Mouse (Mus musculus) limb, embryonic 10.5 days (tissue): ENCODE results near the gene Snrpn. TPM values are rescaled to one million over a fixed set of nuclear protein-coding genes. Genes with fewer than 3 reads are reported as not detected.
"Not testable (repeated sequence)": the region's sequence is repeated elsewhere in the genome, so short reads cannot be mapped to it uniquely, and the experiment has no call there.

Experiments
- DNase-seq: peaks from one replicate; pipeline ENCODE4 v3.0.0-alpha.2; 2017; ENCODE audit warnings: low spot score
- H3K27ac ChIP-seq: fragments of 300-500 bp; sonication (generic); 2 replicates; pipeline ENCODE4 v1.5.1; 2016; ENCODE audit warnings: mild to moderate bottlenecking
- H3K27me3 ChIP-seq: fragments of 300-500 bp; sonication (generic); 2 replicates; pipeline ENCODE4 v1.6.1; 2016; ENCODE audit warnings: low read depth, mild to moderate bottlenecking; ENCODE audit not compliant: poor library complexity, severe bottlenecking
- H3K36me3 ChIP-seq: fragments of 300-500 bp; sonication (generic); 2 replicates; pipeline ENCODE4 v1.6.1; 2016; ENCODE audit warnings: mild to moderate bottlenecking, moderate library complexity
- H3K4me1 ChIP-seq: fragments of 300-500 bp; sonication (generic); 2 replicates; pipeline ENCODE4 v1.6.1; 2016
- H3K4me3 ChIP-seq: fragments of 300-500 bp; sonication (generic); 2 replicates; pipeline ENCODE4 v1.5.1; 2016; ENCODE audit warnings: mild to moderate bottlenecking, moderate library complexity
- H3K9me3 ChIP-seq: fragments of 300-500 bp; sonication (generic); replicated peaks from 2 replicates; pipeline ENCODE4 v1.6.1; 2016; ENCODE audit warnings: mild to moderate bottlenecking
- WGBS: fragments of 180-500 bp; shearing (Covaris S2); methylation state at CpG from one replicate; pipeline ENCODE4 v1.1.7; 2016; 5-methylcytosine and 5-hydroxymethylcytosine counted together
- polyA plus RNA-seq: library from polyadenylated mRNA; unstranded; fragments of >200 nt; fragmentation: Nextera tagmentation; extraction: Ambion mirVana; gene quantifications from 2 replicates; pipeline ENCODE4 v1.2.1, GENCODE M21; 2016

Gene Snrpn
- polyA plus RNA-seq: 77.2 and 82.2 TPM in 2 replicates

DNA sequence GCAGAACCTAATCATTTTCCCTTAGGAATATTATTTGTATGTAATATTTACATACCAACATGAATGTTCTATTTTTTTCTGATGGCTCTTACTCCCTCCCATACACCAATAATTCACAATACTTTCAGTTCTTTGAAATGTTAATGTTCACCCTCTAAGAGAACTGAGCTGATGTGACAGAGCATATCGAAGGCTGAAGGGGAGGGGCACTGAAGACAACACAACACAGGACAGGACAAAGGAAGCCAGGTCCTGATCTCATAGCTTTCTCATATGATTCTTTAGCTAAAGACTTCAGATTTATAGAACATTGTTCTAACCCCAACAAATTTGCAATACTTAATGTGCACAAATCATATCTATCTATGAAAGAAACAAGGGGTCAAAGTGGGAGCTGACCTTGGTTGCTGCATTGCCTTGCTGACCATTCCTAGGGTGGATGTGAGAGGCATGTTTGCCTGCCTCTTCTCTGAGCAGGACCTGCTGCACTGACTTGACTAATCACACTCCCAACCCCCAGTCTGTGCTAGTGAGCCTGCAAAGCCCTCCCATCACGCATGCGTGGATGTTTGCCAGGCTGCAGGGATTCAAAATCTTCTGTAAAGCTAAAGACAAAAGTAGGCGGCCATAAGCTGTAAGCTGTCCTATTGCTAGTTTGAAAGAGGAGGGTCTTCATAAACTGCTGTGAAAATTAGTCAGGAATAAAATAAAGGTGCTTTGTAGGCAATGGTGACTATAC lies at the start of gene Snrpn:
Gene Snrpn (minus strand): TSS at position 478 of the 739 bp plus-strand sequence.
- Histone ChIP-seq H3K36me3 (no peaks in the 10 kb centered on the region), H3K27ac (no peak within 1 kb of the TSS), H3K4me3 (no peak within 1 kb of the TSS), H3K27me3 (no peaks in the 10 kb centered on the region), H3K4me1 (no peaks in the 10 kb centered on the region), H3K9me3 (no peaks in the 10 kb centered on the region)
- DNase-seq: no peak
- WGBS: 65% methylated on average over 4 of the region's 4 CpGs

GRCm38 (mm10) chr7:60170250-60171185 lies 30.5 kb upstream of the Snrpn start:
- H3K27ac ChIP-seq: no peak overlapping the region
- H3K4me3 ChIP-seq: no peak overlapping the region
- DNase-seq: no peak
- H3K4me1 ChIP-seq: no peaks in the 10 kb centered on the region
- no peaks in the 10 kb centered on the region for H3K36me3 ChIP-seq
- H3K27me3 ChIP-seq: no peaks in the 10 kb centered on the region
- 75% methylated on average over 5 of the region's 5 CpGs for WGBS
- H3K9me3 ChIP-seq: peaks cover 3% of the 10 kb centered on the region; the same call in 1 of the 2 replicates

DNA sequence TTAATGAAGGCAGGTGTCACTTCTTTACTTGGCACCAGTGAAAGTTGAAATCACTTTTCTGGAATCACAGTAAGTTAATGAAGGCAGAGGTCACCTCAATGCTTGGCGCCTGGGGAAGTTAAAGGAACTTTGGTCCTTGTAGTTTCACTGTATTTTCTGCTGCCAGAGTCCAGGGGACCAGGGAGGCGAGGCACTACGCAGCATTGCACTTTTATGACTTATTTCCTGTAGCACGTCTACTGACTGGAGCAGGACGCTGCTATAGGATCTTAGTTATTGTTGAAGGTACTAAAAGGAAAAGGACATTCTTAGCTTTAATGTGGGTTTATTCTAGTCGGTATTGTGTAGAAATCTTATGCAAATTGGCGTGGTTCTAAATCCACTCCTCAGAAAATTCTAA lies 14.7 kb downstream of the Snrpn start:
- Histone ChIP-seq H3K36me3 (no peaks in the 10 kb centered on the region), H3K9me3 (no peaks in the 10 kb centered on the region), H3K4me3 (no peak overlapping the region), H3K4me1 (no peaks in the 10 kb centered on the region), H3K27me3 (no peaks in the 10 kb centered on the region), H3K27ac (no peak overlapping the region)
- WGBS: 72% methylated on average over 7 of the region's 7 CpGs
- DNase-seq: no peak

DNA sequence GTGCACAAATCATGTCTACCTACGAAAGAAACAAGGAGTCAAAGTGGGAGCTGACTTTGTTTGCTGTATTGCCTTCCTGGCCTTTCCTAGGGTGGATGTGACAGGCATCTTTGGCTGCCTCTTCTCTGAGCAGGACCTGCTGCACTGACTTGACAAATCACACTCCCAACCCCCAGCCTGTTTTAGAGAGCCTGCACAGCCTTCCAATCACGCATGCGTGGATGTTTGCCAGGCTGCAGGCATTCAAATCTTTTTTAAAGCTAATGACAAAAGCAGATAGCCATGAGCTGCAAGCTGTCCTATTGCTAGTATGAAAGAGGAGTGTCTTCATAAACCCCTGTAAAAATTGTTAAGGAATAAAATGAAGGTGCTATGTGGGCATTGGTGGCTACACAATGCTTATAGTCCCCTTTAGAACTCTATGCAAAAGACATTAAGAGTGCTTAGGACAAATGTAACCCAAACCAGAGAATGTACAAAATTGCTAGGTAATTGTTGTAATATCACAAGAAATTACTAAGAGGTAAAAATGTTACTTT lies 16.9 kb downstream of the Snrpn start:
- H3K27me3 ChIP-seq, DNase-seq, H3K4me1 ChIP-seq, H3K27ac ChIP-seq, H3K36me3 ChIP-seq, H3K9me3 ChIP-seq, H3K4me3 ChIP-seq: not testable (repeated sequence)
- 62% methylated on average over 3 of the region's 3 CpGs for WGBS

DNA sequence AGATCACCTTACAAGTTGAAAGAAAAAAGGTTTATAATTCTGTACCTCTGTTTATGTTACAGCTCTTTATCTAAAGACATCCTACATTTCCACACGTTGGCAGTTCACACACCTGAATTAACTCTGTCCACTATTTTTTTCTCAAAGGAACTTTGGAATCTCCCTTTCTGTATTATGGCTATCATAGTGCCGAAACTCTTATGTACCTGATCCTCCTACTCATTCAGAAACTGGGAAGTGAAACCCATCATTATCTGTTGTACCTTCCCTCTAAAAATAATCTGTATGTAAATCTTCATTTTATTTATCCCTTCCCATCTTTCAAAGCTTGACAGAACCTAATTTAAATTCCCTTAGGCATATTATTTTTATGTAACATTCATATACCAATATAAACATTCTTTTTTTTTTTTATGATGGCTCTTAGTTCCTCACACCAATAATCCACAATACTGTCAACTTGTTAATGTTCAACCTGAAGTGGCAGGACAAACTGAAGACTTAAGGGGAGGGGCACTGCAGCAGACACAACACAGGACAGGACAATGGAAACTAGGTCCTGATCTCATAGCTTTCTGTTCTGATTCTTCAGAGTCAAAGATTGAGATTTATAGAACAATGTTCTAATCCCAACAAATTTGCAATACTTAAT lies 17.5 kb downstream of the Snrpn start:
- WGBS: 75% methylated on average over 2 of the region's 2 CpGs
- no peaks in the 10 kb centered on the region for H3K9me3 ChIP-seq

GRCm38 (mm10) chr7:60097154-60097859 lies 42.7 kb downstream of the Snrpn start:
- 67% methylated on average over 3 of the region's 3 CpGs for WGBS
- Histone ChIP-seq H3K4me1 (no peaks in the 10 kb centered on the region), H3K27me3 (no peaks in the 10 kb centered on the region), H3K9me3 (no peaks in the 10 kb centered on the region), H3K27ac (no peak overlapping the region), H3K4me3 (no peak overlapping the region), H3K36me3 (no peaks in the 10 kb centered on the region)
- no peak for DNase-seq

More for the DNA sequence above, 17.5 kb downstream of the Snrpn start:
- H3K27ac ChIP-seq: no peak overlapping the region
- H3K27me3 ChIP-seq: no peaks in the 10 kb centered on the region
- DNase-seq: no peak
- H3K36me3 ChIP-seq: no peaks in the 10 kb centered on the region
- H3K4me3 ChIP-seq: no peak overlapping the region
- no peaks in the 10 kb centered on the region for H3K4me1 ChIP-seq

DNA sequence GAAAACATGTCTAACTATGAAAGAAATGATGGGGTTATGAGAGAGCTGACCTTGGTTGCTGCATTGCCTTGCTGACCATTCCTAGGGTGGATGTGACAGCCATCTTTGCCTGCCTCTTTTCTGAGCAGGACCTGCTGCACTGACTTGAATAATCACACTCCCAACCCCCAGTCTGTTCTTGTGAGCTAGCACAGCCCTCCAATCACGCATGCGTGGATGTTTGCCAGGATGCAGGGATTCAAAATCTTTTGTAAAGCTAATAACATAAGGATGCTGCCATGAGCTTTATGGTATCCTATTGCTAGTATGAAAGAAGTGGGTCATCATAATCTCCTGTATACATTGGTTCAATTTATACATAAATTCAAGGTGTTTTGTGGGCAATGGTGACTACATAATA lies 63.7 kb downstream of the Snrpn start:
- Histone ChIP-seq H3K36me3 (no peaks in the 10 kb centered on the region), H3K4me3 (no peak overlapping the region), H3K9me3 (no peaks in the 10 kb centered on the region), H3K27me3 (no peaks in the 10 kb centered on the region), H3K4me1 (no peaks in the 10 kb centered on the region), H3K27ac (no peak overlapping the region)
- 80% methylated on average over 2 of the region's 2 CpGs for WGBS
- no peak for DNase-seq

GRCm38 (mm10) chr7:60047481-60048201 lies 92.4 kb downstream of the Snrpn start:
- no peak overlapping the region for H3K27ac ChIP-seq
- no peaks in the 10 kb centered on the region for H3K36me3 ChIP-seq
- DNase-seq: no peak
- H3K4me3 ChIP-seq: no peak overlapping the region
- H3K4me1 ChIP-seq: no peaks in the 10 kb centered on the region
- 87% methylated on average over 6 of the region's 6 CpGs for WGBS
- no peaks in the 10 kb centered on the region for H3K27me3 ChIP-seq
- no peaks in the 10 kb centered on the region for H3K9me3 ChIP-seq

- Histone ChIP-seq H3K4me1 (no peaks in the 10 kb centered on the region), H3K9me3 (no peaks in the 10 kb centered on the region), H3K36me3 (no peaks in the 10 kb centered on the region), H3K4me3 (no peak overlapping the region), H3K27ac (no peak overlapping the region), H3K27me3 (no peaks in the 10 kb centered on the region)
- WGBS: 71% methylated on average over 3 of the region's 3 CpGs
- no peak for DNase-seq
These were observed 126.8 kb downstream of the Snrpn start for GRCm38 (mm10) chr7:60013186-60013585.

- DNase-seq: no peak
- no peaks in the 10 kb centered on the region for H3K27me3 ChIP-seq
These were observed 132.2 kb downstream of the Snrpn start for GRCm38 (mm10) chr7:60007727-60008360.

DNA sequence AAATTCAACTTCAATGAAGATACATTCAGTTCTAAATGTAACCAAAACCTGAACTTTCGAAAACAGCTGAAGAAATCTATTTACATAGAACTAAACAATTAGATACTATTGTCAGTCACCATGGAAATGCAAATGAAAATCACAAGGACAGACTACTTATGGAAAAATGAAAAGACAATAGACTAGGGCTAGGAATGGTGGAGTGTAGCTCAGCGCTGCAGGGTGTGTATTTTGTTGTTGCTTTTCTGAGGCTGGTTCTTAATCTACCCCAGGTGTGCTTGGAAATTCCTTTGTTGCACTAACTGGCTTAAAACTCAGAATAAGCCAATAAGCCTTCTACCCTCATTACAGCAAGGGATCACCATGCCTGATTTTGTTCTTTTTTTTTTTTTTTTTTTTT lies 133.8 kb downstream of the Snrpn start:
- H3K4me3 ChIP-seq: no peak overlapping the region
- no peaks in the 10 kb centered on the region; the same call in 1 of the 2 replicates for H3K4me1 ChIP-seq
- no peaks in the 10 kb centered on the region for H3K27me3 ChIP-seq
- H3K9me3 ChIP-seq: peaks cover 13% of the 10 kb centered on the region; the same call in 1 of the 2 replicates
- WGBS: 51% methylated on average over 2 of the region's 2 CpGs
- H3K27ac ChIP-seq: no peak overlapping the region
- no peak for DNase-seq
- no peaks in the 10 kb centered on the region for H3K36me3 ChIP-seq

More at GRCm38 (mm10) chr7:60007727-60008360, 132.2 kb downstream of the Snrpn start:
- 53% methylated on average over 3 of the region's 3 CpGs for WGBS
- Histone ChIP-seq H3K4me3 (no peak overlapping the region), H3K9me3 (peaks cover 13% of the 10 kb centered on the region; the same call in 1 of the 2 replicates), H3K27ac (no peak overlapping the region), H3K4me1 (no peaks in the 10 kb centered on the region; the same call in 1 of the 2 replicates), H3K36me3 (no peaks in the 10 kb centered on the region)
